Mouse (Mus musculus) granulocyte monocyte progenitor cell, adult 5-6 weeks (primary cell): ENCODE results near the gene Tln2. TPM values are rescaled to one million over a fixed set of nuclear protein-coding genes. Genes with fewer than 3 reads are reported as not detected.

Experiments used
- ATAC-seq: replicated peaks from 2 replicates; pipeline ENCODE4 v1.8.0; 2016; ENCODE audit warnings: mild to moderate bottlenecking, moderate TSS enrichment, inconsistent platforms; ENCODE audit not compliant: poor library complexity, severe bottlenecking
- total RNA-seq, 2 experiments: library from RNA; stranded (forward) in 1 of 2; stranded (reverse) in 1 of 2; fragments of 200-712, 200-1000 nt in 1 of 2; fragments of >200 nt in 1 of 2; fragmentation: Nextera tagmentation in 1 of 2; gene quantifications; 2 replicates each; pipeline ENCODE4 v1.2.3; 2014 to 2017

Tln2 gene
- total RNA-seq, 2 experiments from 2014 or later, result 1.4 TPM; not detected in 1

DNA sequence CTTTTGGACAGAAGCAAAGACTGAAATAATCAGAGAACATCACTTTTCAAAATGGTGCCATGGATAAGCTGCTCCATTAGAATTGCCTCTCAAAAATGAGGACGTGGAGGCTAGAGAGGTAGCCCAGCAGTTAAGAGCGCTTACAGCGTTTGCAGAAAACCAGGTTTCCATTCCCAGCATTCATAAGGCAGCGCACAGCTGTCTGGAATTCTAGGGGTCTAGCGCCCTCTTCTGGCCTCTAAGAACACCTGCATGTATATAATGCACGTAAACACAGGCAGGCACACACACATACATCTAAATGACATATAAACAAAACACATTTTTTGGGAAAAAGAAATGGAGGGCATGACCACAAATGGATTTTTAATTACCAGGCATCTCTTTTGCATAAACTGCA, 385.7 kb downstream of the Tln2 start:
- no peak for ATAC-seq

DNA sequence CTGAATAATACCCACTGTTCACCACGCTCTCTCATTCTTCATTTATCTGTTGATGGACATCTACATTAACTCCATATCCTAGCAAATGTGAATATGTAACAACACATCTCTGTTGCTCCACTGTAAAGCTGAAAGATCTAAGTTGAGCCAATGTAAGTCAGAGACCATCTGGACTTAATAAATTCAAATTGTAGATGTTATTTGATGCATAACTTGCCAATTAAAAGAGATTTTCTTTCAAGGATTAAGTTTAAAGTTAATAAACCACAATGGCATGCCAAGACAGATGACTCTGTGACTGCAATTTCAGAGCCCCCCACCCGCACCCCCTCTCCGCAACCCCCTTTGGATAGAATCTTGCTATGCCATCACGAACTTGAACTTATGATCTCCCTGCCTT, 386.3 kb downstream of the Tln2 start:
- ATAC-seq, result no peak

DNA sequence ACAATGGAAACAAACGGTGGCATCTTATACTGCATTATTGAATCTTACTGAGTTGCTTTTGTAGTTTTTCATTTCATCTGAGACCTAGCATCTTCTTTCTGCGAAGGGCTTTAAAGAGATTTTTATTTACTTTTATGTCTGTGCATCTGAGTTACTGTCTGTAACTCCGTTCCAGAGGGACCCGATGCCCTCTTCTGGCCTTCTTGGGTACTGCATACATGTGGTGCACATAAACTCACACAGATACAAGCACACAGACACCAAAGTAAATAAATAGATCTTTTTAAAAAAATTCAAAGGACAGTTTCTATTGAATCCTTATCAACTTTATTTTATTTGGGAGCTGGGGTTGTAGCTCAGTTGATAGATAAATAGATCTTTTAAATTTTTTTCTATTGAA, 388.1 kb downstream of the Tln2 start:
- ATAC-seq, result no peak

- ATAC-seq, result peak; percentile 22
Observed at GRCm38 (mm10) chr9:67170759-67171158, 388.7 kb downstream of the Tln2 start.

DNA sequence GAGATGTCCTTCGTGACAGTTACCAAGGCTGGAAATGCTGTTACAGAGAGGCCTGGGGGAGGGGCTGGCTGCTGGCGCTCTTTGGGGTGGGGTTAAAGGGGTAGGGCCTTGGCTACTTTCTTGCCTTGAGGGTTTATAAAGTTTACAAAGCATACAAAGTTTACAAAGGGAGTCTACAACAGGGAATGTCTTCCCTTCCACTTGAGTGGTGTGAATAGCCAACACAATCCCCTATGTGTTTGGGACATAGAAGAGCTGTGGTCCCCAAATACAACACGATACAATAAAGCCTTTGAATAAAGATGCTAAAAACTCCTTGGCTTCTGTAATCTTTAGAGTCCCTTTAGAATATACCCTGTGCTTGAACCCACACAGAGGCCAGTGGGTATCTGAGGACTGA, 389.5 kb downstream of the Tln2 start:
- ATAC-seq, result no peak

Other genes with a start within 250 kb of the Tln2 start
- not detected in 2 replicates for gene C2cd4b, start 199.7 kb upstream of the Tln2 start, total RNA-seq (2014; fragmentation: Nextera tagmentation)
- gene C2cd4b, start 199.7 kb upstream of the Tln2 start, total RNA-seq (2017), result not detected in 2 replicates